Mouse (Mus musculus) limb, embryonic 15.5 days (tissue): ENCODE data around the gene Tspo. TPM values are rescaled to one million over a fixed set of nuclear protein-coding genes. Genes with fewer than 3 reads are reported as not detected.

Source experiments
- ATAC-seq: fragments of 200-750 bp; cut with Nextera tagmentation; 2 replicates; pipeline ENCODE4 v1.8.0; 2017; ENCODE audit warnings: low read depth, moderate TSS enrichment; ENCODE audit not compliant: insufficient number of reproducible peaks, low FRiP score, low TSS enrichment
- H3K27ac ChIP-seq: fragments of 300-500 bp; sonication (generic); 2 replicates; pipeline ENCODE4 v1.5.1; 2015; ENCODE audit warnings: moderate library complexity, mild to moderate bottlenecking, inconsistent platforms
- H3K27me3 ChIP-seq: fragments of 300-500 bp; sonication (generic); 2 replicates; pipeline ENCODE4 v1.6.1; 2015; ENCODE audit warnings: inconsistent platforms
- H3K36me3 ChIP-seq: fragments of 300-500 bp; sonication (generic); 2 replicates; pipeline ENCODE4 v1.6.1; 2015; ENCODE audit warnings: inconsistent platforms
- H3K4me1 ChIP-seq: fragments of 300-500 bp; sonication (generic); 2 replicates; pipeline ENCODE4 v1.6.1; 2015; ENCODE audit warnings: inconsistent platforms
- H3K4me2 ChIP-seq: fragments of 300-500 bp; sonication (generic); 2 replicates; pipeline ENCODE4 v1.6.1; 2015; ENCODE audit warnings: mild to moderate bottlenecking, inconsistent platforms
- H3K4me3 ChIP-seq: fragments of 300-500 bp; sonication (generic); 2 replicates; pipeline ENCODE4 v1.5.1; 2015; ENCODE audit warnings: mild to moderate bottlenecking, inconsistent platforms
- H3K9ac ChIP-seq: fragments of 300-500 bp; sonication (generic); 2 replicates; pipeline ENCODE4 v1.6.1; 2015; ENCODE audit warnings: inconsistent platforms
- H3K9me3 ChIP-seq: fragments of 300-500 bp; sonication (generic); 2 replicates; pipeline ENCODE4 v1.6.1; 2016; ENCODE audit warnings: inconsistent platforms
- WGBS: fragments of 180-500 bp; shearing (Covaris S2); methylation state at CpG from one replicate; pipeline ENCODE4 v1.1.7; 2015; 5-methylcytosine and 5-hydroxymethylcytosine counted together
- polyA plus RNA-seq: library from polyadenylated mRNA; unstranded; fragments of >200 nt; fragmentation: Nextera tagmentation; extraction: Ambion mirVana; gene quantifications from 2 replicates; pipeline ENCODE4 v1.2.1, GENCODE M21; 2015

The Tspo gene
- polyA plus RNA-seq: 56.4 and 69.4 TPM in 2 replicates

DNA sequence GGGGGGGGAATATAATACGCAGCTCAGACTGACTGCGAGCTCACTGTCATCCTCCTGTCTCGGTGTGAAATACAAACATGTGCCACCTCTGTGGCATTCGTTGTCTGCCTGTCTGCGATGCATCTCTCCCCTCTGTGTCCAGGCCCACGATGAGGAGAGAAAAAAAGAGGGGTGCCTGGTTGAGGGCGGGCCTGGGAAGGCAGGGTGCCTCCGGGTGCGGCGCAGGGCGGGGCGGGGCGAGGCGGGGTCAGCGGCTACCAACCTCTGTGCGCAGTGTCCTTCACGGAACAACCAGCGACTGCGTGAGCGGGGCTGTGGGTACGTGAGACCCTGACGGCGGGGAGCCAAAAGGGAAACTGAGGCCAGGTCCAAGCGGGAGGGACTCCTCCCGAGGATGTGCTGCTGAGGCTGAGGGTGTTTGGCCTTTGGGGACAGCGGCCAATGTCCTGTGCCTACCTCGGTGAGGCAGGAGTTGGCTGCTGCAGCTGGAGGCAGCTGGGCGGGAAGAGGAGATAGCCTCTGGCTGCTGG is at the start of gene Tspo, which contains the start of gene Mcat:
Gene Tspo (plus strand): TSS at position 266 of the 530 bp plus-strand sequence.
Gene Mcat (minus strand): TSS at position 461 of the 530 bp plus-strand sequence.
- ATAC-seq: peak; percentile 31; the same call in 1 of the 2 replicates
- 1% methylated on average over 28 of the region's 28 CpGs for WGBS
- Histone ChIP-seq H3K4me2 (peak within 1 kb of the TSS; percentile 97), H3K4me3 (peak within 1 kb of the TSS; percentile 46), H3K27ac (peak within 1 kb of the TSS; percentile 61), H3K27me3 (no peaks in the 10 kb centered on the region), H3K9ac (peak within 1 kb of the TSS; percentile 42), H3K4me1 (peaks cover 21% of the 10 kb centered on the region), H3K36me3 (no peaks in the 10 kb centered on the region), H3K9me3 (no peaks in the 10 kb centered on the region)

DNA sequence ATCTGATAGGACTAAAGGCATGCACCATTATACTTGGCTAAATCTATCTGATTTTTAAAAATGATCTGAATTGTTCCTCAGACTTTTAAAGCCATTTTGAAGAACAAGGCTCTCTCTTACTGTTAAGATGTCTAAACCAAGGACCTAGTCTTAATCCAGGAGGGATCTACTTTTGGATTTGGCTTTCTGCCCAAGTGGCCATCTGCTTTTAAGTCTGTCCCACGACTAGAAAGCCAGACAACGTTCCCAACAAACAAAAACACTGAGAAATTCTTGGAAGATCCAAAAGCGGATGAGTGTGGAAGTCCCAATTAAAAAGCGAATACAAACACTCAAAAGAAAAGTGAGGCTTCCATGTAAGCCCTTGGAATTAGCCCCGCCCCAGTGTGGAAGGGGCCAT is 48.4 kb upstream of the Tspo start:
- ATAC-seq: no peak
- no peak overlapping the region for H3K9ac ChIP-seq
- H3K4me3 ChIP-seq: no peak overlapping the region
- H3K27me3 ChIP-seq: no peaks in the 10 kb centered on the region; the same call in 1 of the 2 replicates
- no peak overlapping the region for H3K27ac ChIP-seq
- H3K4me1 ChIP-seq: peaks cover 16% of the 10 kb centered on the region
- H3K9me3 ChIP-seq: no peaks in the 10 kb centered on the region
- no peaks in the 10 kb centered on the region for H3K36me3 ChIP-seq
- 65% methylated on average over 5 of the region's 5 CpGs for WGBS
- no peak overlapping the region for H3K4me2 ChIP-seq

DNA sequence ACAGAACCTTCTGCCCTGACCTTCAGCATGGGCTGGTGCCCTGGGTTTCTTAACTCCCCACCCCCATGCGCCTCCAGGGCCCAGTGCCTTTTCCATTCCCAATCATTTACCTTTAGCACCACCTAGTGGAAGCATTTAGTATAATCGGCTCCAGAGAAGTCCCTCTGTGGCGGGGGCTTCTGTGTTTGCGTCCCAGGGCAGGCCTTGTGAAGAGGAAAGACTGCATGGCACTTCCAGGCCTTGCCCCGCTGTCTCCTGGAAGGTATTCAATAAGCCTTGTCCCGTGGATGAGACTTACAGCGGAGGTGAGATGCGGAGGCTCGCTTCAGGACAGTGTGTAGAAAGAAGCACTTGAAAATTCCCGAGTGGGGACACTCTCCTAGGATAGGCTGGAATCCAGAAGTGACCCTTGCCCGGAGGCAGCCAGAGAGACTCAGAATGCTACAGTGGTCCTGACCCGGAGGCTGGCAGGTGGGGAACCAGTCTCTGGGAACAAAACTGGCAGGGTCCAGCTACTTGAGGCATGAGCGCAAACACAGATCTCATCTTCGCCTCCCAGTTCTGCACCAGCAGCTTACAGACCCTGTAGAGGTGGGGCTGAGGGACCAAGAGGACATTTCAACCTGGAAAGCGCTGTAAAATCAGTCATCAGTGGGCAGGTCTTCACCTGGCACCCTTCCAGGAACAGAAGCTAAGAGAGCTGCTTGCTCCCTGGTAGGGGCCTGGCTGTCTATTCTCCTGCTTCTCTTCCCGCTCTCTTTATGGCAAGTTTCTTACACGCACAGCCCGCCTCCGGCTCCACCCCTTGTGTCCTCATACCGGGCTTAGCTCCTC is 45.0 kb upstream of the Tspo start:
- WGBS: 30% methylated on average over 20 of the region's 20 CpGs
- Histone ChIP-seq H3K9ac (peak overlapping the region; percentile 31; the same call in 1 of the 2 replicates), H3K9me3 (no peaks in the 10 kb centered on the region), H3K27me3 (no peaks in the 10 kb centered on the region), H3K27ac (no peak overlapping the region), H3K4me1 (peaks cover 9% of the 10 kb centered on the region), H3K36me3 (no peaks in the 10 kb centered on the region), H3K4me2 (peak overlapping the region; percentile 20; the same call in 1 of the 2 replicates), H3K4me3 (no peak overlapping the region; the same call in 1 of the 2 replicates)
- no peak for ATAC-seq

DNA sequence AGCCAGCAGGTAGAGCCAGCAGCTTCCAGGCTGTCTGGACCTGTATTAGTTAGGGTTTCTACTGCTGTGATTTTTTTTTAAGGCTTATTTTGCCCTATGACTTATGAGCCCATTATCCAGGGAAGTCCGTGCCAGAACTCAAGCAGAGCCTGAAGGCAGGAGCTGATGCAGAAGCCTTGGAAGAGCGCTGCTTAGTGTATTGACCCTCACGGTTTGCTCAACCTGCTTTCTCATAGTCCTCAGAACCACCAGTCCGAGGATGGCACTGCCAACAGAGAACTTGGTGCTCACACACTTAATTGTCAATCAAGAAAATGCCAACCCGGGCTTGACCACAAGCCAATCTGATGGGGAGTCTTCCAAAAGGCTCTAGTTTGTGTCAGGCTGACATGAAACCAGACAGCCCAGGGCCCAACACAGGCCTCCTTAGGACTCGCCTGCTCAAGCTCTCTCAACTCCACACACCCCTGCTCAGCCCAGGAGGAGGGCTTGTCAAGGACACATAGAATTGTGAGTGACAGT is 42.5 kb upstream of the Tspo start:
- Histone ChIP-seq H3K4me2 (no peak overlapping the region), H3K4me1 (peaks cover 11% of the 10 kb centered on the region), H3K27ac (no peak overlapping the region), H3K27me3 (peaks cover 13% of the 10 kb centered on the region), H3K36me3 (no peaks in the 10 kb centered on the region), H3K9ac (no peak overlapping the region), H3K4me3 (no peak overlapping the region), H3K9me3 (no peaks in the 10 kb centered on the region)
- 77% methylated on average over 6 of the region's 6 CpGs for WGBS
- no peak for ATAC-seq

DNA sequence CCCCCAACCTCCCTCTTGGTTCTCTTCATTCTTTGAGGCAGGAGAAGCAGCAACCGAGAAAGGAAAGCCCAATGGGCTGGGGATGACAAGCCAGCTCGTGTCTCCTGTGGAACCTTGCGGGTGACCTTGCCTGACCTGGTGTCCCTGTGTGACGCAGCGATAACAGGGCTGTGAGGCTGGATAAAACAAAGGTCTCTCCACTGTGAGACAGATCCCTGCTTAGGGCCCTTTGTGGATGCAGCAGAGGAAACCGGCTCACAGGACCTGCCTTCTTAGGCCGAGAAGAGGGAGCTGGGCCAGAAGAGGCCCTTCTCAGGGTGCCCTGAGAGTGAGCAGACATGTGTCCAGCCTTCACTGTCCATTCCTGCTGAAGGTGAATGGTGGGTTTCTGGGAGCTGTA is 40.2 kb upstream of the Tspo start:
- Histone ChIP-seq H3K9me3 (no peaks in the 10 kb centered on the region), H3K4me3 (no peak overlapping the region), H3K27me3 (peaks cover 36% of the 10 kb centered on the region), H3K27ac (no peak overlapping the region), H3K9ac (no peak overlapping the region), H3K4me2 (no peak overlapping the region), H3K4me1 (peaks cover 23% of the 10 kb centered on the region), H3K36me3 (no peaks in the 10 kb centered on the region)
- no peak for ATAC-seq
- WGBS: 50% methylated on average over 7 of the region's 7 CpGs

DNA sequence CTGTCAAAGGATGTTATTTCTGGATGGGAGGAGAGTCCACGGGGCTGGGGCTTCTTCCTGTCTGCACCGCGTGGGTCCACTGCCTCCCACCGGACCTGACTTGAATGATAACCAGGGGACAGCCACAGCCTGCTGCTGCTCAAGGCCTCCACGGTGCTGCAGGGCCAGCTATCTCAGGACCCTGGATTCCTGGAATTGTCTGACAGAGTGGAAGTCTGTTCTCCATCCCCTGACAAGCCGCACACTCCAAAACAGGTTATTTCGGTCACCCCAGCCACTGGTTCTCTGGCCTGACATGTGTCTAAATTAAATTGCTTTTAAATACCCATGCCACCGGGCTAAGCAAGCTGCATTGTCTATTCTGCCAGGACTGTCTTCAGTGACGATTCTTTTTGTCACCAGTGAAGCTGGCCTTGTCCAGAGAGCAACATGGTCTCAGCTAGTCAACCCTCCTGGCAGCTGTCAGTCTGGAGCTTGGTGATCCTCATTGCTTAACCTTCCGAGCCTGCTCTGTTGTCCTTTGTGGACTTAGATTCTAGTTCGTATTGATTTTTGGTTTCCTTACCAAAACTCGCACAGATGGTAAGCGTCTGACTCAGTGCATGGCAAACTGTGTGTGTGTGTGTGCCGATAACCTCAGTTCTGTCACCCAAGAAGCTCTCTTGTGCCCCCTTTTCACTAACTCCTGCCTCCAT is 39.6 kb upstream of the Tspo start:
- no peaks in the 10 kb centered on the region for H3K9me3 ChIP-seq
- no peak for ATAC-seq
- no peak overlapping the region for H3K4me3 ChIP-seq
- peaks cover 17% of the 10 kb centered on the region for H3K4me1 ChIP-seq
- H3K9ac ChIP-seq: no peak overlapping the region
- no peak overlapping the region for H3K4me2 ChIP-seq
- 68% methylated on average over 14 of the region's 14 CpGs for WGBS
- peaks cover 42% of the 10 kb centered on the region for H3K27me3 ChIP-seq
- no peak overlapping the region for H3K27ac ChIP-seq
- no peaks in the 10 kb centered on the region for H3K36me3 ChIP-seq

DNA sequence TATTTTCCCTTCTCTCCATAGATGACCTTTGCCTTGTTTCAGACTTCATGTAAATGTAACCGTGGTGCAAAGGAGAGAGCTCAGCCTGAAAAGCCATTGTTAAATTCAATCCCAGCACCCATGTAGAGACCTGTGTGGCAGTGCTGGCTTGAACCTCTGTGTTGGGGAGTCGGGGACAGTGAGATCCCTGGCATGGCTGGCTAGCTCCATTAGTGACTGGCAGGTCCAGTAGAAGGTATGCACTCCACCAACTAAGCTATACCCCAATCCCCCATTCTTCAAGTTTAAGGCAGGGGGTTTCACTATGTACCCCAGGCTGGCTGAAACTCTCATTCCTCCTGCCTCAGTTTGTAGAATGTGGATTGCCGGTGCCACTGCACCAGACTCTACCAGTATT is 39.1 kb upstream of the Tspo start:
- Histone ChIP-seq H3K9me3 (no peaks in the 10 kb centered on the region), H3K4me1 (peaks cover 17% of the 10 kb centered on the region), H3K4me3 (no peak overlapping the region), H3K4me2 (no peak overlapping the region), H3K27me3 (peaks cover 46% of the 10 kb centered on the region), H3K9ac (no peak overlapping the region), H3K36me3 (no peaks in the 10 kb centered on the region), H3K27ac (no peak overlapping the region)
- 72% methylated on average over 3 of the region's 3 CpGs for WGBS
- ATAC-seq: no peak

DNA sequence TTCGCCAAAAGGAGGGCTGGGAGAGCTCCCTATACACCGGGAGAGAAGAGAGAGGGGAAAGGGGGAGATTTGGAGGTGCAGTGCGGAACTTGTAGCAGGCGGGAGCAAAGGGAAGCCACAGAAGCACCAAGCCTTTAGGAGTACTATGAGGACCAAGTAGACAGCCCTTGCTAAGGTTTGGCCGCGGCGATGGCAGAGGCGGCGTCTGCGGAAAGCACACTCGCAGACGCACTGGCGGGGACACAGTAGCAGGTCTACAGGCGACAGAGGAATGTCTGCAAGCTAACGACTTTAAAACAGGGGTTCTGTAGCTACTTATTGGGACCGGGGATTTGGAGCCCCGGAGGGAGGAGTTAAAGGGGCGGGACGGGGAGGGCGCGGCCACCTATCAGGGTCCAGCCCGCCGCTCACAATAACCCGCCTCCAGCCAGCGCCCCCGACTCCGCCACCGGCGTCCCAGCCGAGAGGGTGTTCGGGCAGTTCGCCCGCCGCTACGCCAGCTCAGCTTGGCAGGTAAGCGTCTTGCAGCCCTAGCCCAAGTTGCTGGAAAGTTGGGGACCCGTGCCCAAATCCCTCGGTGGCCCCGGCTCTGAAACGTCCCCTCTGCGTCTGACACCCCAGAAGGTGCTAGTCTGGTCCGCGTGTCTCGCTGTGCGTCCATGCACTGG is 36.8 kb upstream of the Tspo start, which contains the start of gene Bik:
Gene Bik (plus strand): TSS at position 439 of the 668 bp plus-strand sequence.
- Histone ChIP-seq H3K4me2 (peak within 1 kb of the TSS; percentile 96), H3K4me1 (peaks cover 17% of the 10 kb centered on the region), H3K4me3 (peak within 1 kb of the TSS; percentile 52), H3K9me3 (no peaks in the 10 kb centered on the region), H3K9ac (peak within 1 kb of the TSS; percentile 23; the same call in 1 of the 2 replicates), H3K27ac (no peak within 1 kb of the TSS), H3K27me3 (peaks cover 56% of the 10 kb centered on the region), H3K36me3 (no peaks in the 10 kb centered on the region)
- WGBS: under 1% methylated on average over 42 of the region's 45 CpGs
- no peak for ATAC-seq

DNA sequence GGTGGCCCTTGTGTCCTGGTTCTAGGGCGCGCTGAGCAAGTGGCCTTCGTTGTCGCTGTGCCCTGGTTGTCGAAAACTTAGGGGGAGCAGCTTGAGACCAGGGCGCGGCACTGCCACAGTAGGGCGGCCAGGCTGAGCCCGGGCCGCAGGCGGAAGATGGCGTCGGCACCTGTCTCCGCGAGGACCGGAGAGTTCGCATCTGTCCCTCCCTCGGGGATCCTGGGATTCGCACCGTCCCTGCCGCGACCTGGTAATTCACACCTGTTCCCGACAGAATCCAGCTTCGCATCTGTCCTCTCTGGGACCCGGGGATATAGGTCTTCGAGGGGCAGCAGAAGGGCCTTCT is 36.3 kb upstream of the Tspo start:
- ATAC-seq: no peak
- H3K27ac ChIP-seq: no peak overlapping the region
- peak overlapping the region; percentile 52 for H3K4me3 ChIP-seq
- WGBS: 2% methylated on average over 26 of the region's 26 CpGs
- H3K27me3 ChIP-seq: peaks cover 56% of the 10 kb centered on the region
- no peaks in the 10 kb centered on the region for H3K9me3 ChIP-seq
- H3K4me2 ChIP-seq: peak overlapping the region; percentile 96
- peak overlapping the region; percentile 23; the same call in 1 of the 2 replicates for H3K9ac ChIP-seq
- peaks cover 17% of the 10 kb centered on the region for H3K4me1 ChIP-seq
- no peaks in the 10 kb centered on the region for H3K36me3 ChIP-seq

DNA sequence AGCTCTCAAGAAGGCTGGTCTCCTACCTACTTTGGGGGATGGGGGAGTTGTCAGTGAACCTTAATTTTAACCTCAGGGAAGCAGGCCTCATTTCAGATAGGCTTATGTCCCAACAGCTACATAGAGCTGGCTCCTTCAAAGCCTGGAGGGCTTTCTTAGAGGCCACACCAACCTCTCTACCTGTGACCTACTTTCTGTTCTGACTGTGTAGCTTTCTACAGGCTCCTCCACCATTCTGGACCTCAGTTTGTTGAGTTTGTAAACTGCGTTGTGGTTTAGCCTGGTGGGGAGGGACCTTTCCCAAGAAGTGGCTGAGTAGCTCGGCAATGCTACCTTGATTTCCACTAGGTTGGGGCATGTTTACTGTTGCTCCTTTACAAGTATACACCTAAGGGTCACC is 35.6 kb upstream of the Tspo start:
- H3K36me3 ChIP-seq: no peaks in the 10 kb centered on the region
- no peak overlapping the region for H3K27ac ChIP-seq
- no peak overlapping the region for H3K4me3 ChIP-seq
- WGBS: 72% methylated on average over 2 of the region's 2 CpGs
- H3K4me1 ChIP-seq: peaks cover 17% of the 10 kb centered on the region
- H3K9ac ChIP-seq: no peak overlapping the region
- H3K27me3 ChIP-seq: peaks cover 56% of the 10 kb centered on the region
- H3K9me3 ChIP-seq: no peaks in the 10 kb centered on the region
- no peak overlapping the region for H3K4me2 ChIP-seq
- no peak for ATAC-seq

DNA sequence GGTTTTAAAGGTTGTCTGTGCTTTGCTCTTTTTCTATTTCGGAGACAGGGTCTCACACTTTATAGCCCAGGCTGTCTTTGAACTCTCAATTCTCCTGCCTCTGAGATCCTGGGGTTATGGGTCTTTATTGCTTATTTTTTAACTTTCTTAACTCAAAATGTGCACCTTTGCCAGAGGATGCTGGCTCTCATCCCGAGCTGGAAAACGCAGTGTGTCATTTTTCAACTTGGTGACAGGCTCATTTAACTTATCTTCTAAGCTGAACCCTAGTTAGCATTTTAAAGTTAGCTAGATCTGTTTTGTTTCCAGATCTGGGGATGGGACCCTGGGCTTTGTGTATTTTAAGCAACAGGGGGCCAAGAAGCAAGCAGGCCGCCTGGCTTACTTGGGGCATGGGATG is 34.5 kb upstream of the Tspo start:
- Histone ChIP-seq H3K27me3 (peaks cover 56% of the 10 kb centered on the region), H3K4me1 (peaks cover 17% of the 10 kb centered on the region)
- 58% methylated on average over 4 of the region's 4 CpGs for WGBS

More for the DNA sequence above, 34.5 kb upstream of the Tspo start:
- Histone ChIP-seq H3K27ac (no peak overlapping the region), H3K9ac (no peak overlapping the region), H3K4me2 (no peak overlapping the region), H3K36me3 (no peaks in the 10 kb centered on the region), H3K9me3 (no peaks in the 10 kb centered on the region), H3K4me3 (no peak overlapping the region)
- no peak for ATAC-seq
